Mouse (Mus musculus) limb, embryonic 11.5 days (tissue): ENCODE results near the gene Gzma. TPM values are rescaled to one million over a fixed set of nuclear protein-coding genes. Genes with fewer than 3 reads are reported as not detected.

ENCODE experiments used
- ATAC-seq: fragments of 200-750 bp; cut with Nextera tagmentation; 2 replicates; pipeline ENCODE4 v1.8.0; 2017; ENCODE audit warnings: low read depth; ENCODE audit not compliant: insufficient number of reproducible peaks, low FRiP score, low TSS enrichment
- DNase-seq: peaks from one replicate; pipeline ENCODE4 v3.0.0-alpha.2; 2015; ENCODE audit warnings: low spot score
- H3K27ac ChIP-seq: fragments of 300-500 bp; sonication (generic); replicated peaks from 2 replicates; pipeline ENCODE4 v1.5.1; 2014; ENCODE audit warnings: low read depth, mild to moderate bottlenecking, low read length
- H3K27me3 ChIP-seq: fragments of 300-500 bp; sonication (generic); 2 replicates; pipeline ENCODE4 v1.6.1; 2014; ENCODE audit warnings: mild to moderate bottlenecking, low read length, mixed read lengths; ENCODE audit not compliant: control insufficient read depth, insufficient read depth
- H3K36me3 ChIP-seq: fragments of 300-500 bp; sonication (generic); 2 replicates; pipeline ENCODE4 v1.6.1; 2014; ENCODE audit warnings: mild to moderate bottlenecking, low read length, moderate library complexity, mixed read lengths; ENCODE audit not compliant: control insufficient read depth, insufficient read depth
- H3K4me1 ChIP-seq: fragments of 300-500 bp; sonication (generic); 2 replicates; pipeline ENCODE4 v1.6.1; 2014; ENCODE audit warnings: low read length, mixed read lengths; ENCODE audit not compliant: control insufficient read depth, insufficient read depth
- H3K4me2 ChIP-seq: fragments of 300-500 bp; sonication (generic); 2 replicates; pipeline ENCODE4 v1.6.1; 2014; ENCODE audit warnings: low read depth, mild to moderate bottlenecking, moderate library complexity; ENCODE audit not compliant: severe bottlenecking
- H3K4me3 ChIP-seq: fragments of 300-500 bp; sonication (generic); 2 replicates; pipeline ENCODE4 v1.5.1; 2014; ENCODE audit warnings: low read depth, low read length
- H3K9ac ChIP-seq: fragments of 300-500 bp; sonication (generic); 2 replicates; pipeline ENCODE4 v1.6.1; 2014; ENCODE audit warnings: mild to moderate bottlenecking, low read length
- H3K9me3 ChIP-seq: fragments of 300-500 bp; sonication (generic); 2 replicates; pipeline ENCODE4 v1.6.1; 2016; ENCODE audit warnings: low read length; ENCODE audit not compliant: control insufficient read depth
- WGBS: fragments of 180-500 bp; shearing (Covaris S2); extraction: QIAGEN DNeasy Blood & Tissue Kit; methylation state at CpG from one replicate; pipeline ENCODE4 v1.1.7; 2014; 5-methylcytosine and 5-hydroxymethylcytosine counted together
- polyA plus RNA-seq: library from polyadenylated mRNA; unstranded; fragments of >200 nt; fragmentation: Nextera tagmentation; extraction: Ambion mirVana; gene quantifications from 2 replicates; pipeline ENCODE4 v1.2.1, GENCODE M21; 2014

The Gzma gene
- not detected in 2 replicates for polyA plus RNA-seq

GRCm38 (mm10) chr13:113100879-113101278, at the start of gene Gzma:
Gene Gzma, minus strand, starts transcription at chr13:113100981.
- H3K4me1 ChIP-seq: no peaks in the 10 kb centered on the region
- ATAC-seq (no peak), DNase-seq (no peak)
- no peak within 1 kb of the TSS for H3K27ac ChIP-seq
- no peaks in the 10 kb centered on the region for H3K9me3 ChIP-seq
- no peaks in the 10 kb centered on the region for H3K36me3 ChIP-seq
- no peaks in the 10 kb centered on the region for H3K27me3 ChIP-seq
- no peak within 1 kb of the TSS for H3K4me3 ChIP-seq
- no peak within 1 kb of the TSS for H3K9ac ChIP-seq
- H3K4me2 ChIP-seq: no peak within 1 kb of the TSS
- 92% methylated on average over 6 of the region's 6 CpGs for WGBS

- ATAC-seq (no peak), DNase-seq (no peak)
- Histone ChIP-seq H3K27me3 (no peaks in the 10 kb centered on the region), H3K4me3 (no peak overlapping the region), H3K36me3 (no peaks in the 10 kb centered on the region), H3K9me3 (no peaks in the 10 kb centered on the region), H3K4me2 (no peak overlapping the region), H3K9ac (no peak overlapping the region), H3K27ac (no peak overlapping the region), H3K4me1 (no peaks in the 10 kb centered on the region)
- WGBS: 98% methylated on average over 1 of the region's 1 CpGs
These were observed 38.8 kb upstream of the Gzma start for GRCm38 (mm10) chr13:113139597-113139996.

- DNase-seq (no peak), ATAC-seq (no peak)
- no peak overlapping the region for H3K4me3 ChIP-seq
- no peak overlapping the region for H3K9ac ChIP-seq
- no peak overlapping the region for H3K4me2 ChIP-seq
- no peaks in the 10 kb centered on the region for H3K27me3 ChIP-seq
- H3K4me1 ChIP-seq: no peaks in the 10 kb centered on the region
- H3K36me3 ChIP-seq: no peaks in the 10 kb centered on the region
- H3K27ac ChIP-seq: no peak overlapping the region
- H3K9me3 ChIP-seq: no peaks in the 10 kb centered on the region
- 93% methylated on average over 1 of the region's 1 CpGs for WGBS
These were observed 29.2 kb upstream of the Gzma start for GRCm38 (mm10) chr13:113129974-113130373.

GRCm38 (mm10) chr13:113121326-113121725, 20.5 kb upstream of the Gzma start:
- Histone ChIP-seq H3K36me3 (no peaks in the 10 kb centered on the region), H3K4me1 (no peaks in the 10 kb centered on the region), H3K27ac (no peak overlapping the region), H3K4me2 (no peak overlapping the region), H3K27me3 (no peaks in the 10 kb centered on the region), H3K9ac (no peak overlapping the region), H3K4me3 (no peak overlapping the region), H3K9me3 (no peaks in the 10 kb centered on the region)
- WGBS: 86% methylated on average over 14 of the region's 14 CpGs
- DNase-seq: no peak
- ATAC-seq: no peak

GRCm38 (mm10) chr13:113120324-113121237, 19.8 kb upstream of the Gzma start:
- WGBS: 87% methylated on average over 17 of the region's 17 CpGs

GRCm38 (mm10) chr13:113118977-113119376, 18.2 kb upstream of the Gzma start:
- Histone ChIP-seq H3K9ac (no peak overlapping the region), H3K4me1 (no peaks in the 10 kb centered on the region), H3K27ac (no peak overlapping the region), H3K4me3 (no peak overlapping the region), H3K27me3 (no peaks in the 10 kb centered on the region), H3K9me3 (no peaks in the 10 kb centered on the region), H3K36me3 (no peaks in the 10 kb centered on the region), H3K4me2 (no peak overlapping the region)
- WGBS: 90% methylated on average over 4 of the region's 4 CpGs
- ATAC-seq (no peak), DNase-seq (no peak)

More at GRCm38 (mm10) chr13:113120324-113121237, 19.8 kb upstream of the Gzma start:
- Histone ChIP-seq H3K27me3 (no peaks in the 10 kb centered on the region), H3K4me2 (no peak overlapping the region), H3K4me3 (no peak overlapping the region), H3K36me3 (no peaks in the 10 kb centered on the region), H3K4me1 (no peaks in the 10 kb centered on the region), H3K9ac (no peak overlapping the region), H3K9me3 (no peaks in the 10 kb centered on the region), H3K27ac (no peak overlapping the region)
- ATAC-seq (no peak), DNase-seq (no peak)

- Histone ChIP-seq H3K36me3 (no peaks in the 10 kb centered on the region), H3K4me1 (no peaks in the 10 kb centered on the region), H3K9me3 (no peaks in the 10 kb centered on the region), H3K9ac (no peak overlapping the region), H3K4me3 (no peak overlapping the region), H3K4me2 (no peak overlapping the region), H3K27me3 (no peaks in the 10 kb centered on the region), H3K27ac (no peak overlapping the region)
- WGBS: 89% methylated on average over 10 of the region's 10 CpGs
- DNase-seq (no peak), ATAC-seq (no peak)
These were observed 4.0 kb upstream of the Gzma start for GRCm38 (mm10) chr13:113104759-113105158.

GRCm38 (mm10) chr13:113101804-113102203, 1.0 kb upstream of the Gzma start:
- no peak overlapping the region for H3K9ac ChIP-seq
- H3K36me3 ChIP-seq: no peaks in the 10 kb centered on the region
- H3K4me2 ChIP-seq: no peak overlapping the region
- no peak overlapping the region for H3K27ac ChIP-seq
- no peaks in the 10 kb centered on the region for H3K4me1 ChIP-seq
- H3K4me3 ChIP-seq: no peak overlapping the region
- no peaks in the 10 kb centered on the region for H3K9me3 ChIP-seq
- ATAC-seq: no peak
- no peak for DNase-seq
- no peaks in the 10 kb centered on the region for H3K27me3 ChIP-seq
- 77% methylated on average over 10 of the region's 10 CpGs for WGBS
